Mouse (Mus musculus) left cerebral cortex, adult 18-20 months (tissue): Measurements from ENCODE around the gene Olfr504. TPM values are rescaled to one million over a fixed set of nuclear protein-coding genes. Genes with fewer than 3 reads are reported as not detected.
"Not testable (repeated sequence)": the region's sequence is repeated elsewhere in the genome, so short reads cannot be mapped to it uniquely, and the experiment has no call there.

Experiments used
- DNase-seq, 2 experiments: peaks; one replicate each; pipeline ENCODE4 v3.0.0; 2021 to 2022; ENCODE audit warnings: low spot score in 2 of 2, mixed read lengths in 1 of 2
- long read RNA-seq, 2 experiments: library from polyadenylated mRNA; stranded (forward); transcript quantifications; one replicate each; pipeline ENCODE4 v2.0.0; 2021
- total RNA-seq, 2 experiments: library from RNA; stranded (reverse); gene quantifications; 2 replicates each; pipeline ENCODE4 v1.2.3; 2021

Olfr504 gene
- not detected for total RNA-seq
- long read RNA-seq, experiment 1, result 0 reads
- long read RNA-seq, experiment 2, result 0 reads

GRCm38 (mm10) chr7:108565693-108566092 lies at the start of gene Olfr504:
Olfr504 (minus strand) TSS chr7:108565793.
- no peak for DNase-seq

GRCm38 (mm10) chr7:108614110-108614509 lies 48.5 kb upstream of the Olfr504 start:
- no peak for DNase-seq

DNA sequence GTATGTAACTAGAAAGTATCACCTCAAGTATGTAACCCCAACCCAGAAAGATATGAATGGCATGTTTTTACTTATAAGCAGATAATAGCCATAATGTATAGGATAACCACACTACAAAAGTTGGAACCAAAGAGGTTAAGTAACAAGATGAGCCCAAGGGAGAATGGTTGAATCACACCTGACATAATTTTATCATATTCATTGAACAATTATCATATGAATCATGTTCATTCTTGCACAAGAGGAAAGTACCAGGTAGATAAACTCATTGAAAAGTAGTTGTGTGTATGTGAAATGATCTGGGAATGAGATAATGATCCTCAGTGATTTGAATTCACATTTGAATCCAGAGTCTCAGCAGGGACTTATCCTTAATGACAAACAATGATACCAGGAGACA lies 44.9 kb upstream of the Olfr504 start, which contains the start of gene Olfr506:
Gene Olfr506, plus strand, starts transcription at position 301 of the 400 bp plus-strand sequence.
- DNase-seq, result no peak

DNA sequence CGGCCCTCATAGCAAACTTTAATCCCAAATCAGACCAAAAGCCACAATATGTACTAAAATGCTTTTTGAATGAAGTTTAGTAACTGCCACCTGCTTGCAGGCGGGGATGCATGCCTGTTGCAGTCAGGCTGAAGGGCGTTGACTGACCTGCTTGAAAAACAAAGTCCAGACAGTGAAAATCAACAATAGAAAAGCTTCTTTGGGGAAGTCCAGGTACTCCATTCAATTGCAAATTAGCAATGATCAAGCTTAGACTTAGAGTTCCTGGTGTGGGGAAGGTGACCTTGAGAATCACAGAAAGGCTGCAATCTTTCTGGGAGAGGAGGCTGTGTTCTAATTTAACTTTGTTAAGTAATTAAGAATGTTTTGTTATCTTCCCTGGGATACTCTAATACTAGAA lies 36.3 kb upstream of the Olfr504 start:
- DNase-seq, result not testable (repeated sequence)

GRCm38 (mm10) chr7:108589797-108590196 lies 24.2 kb upstream of the Olfr504 start:
- DNase-seq, result no peak

- not testable (repeated sequence) for DNase-seq
These were observed 21.4 kb downstream of the Olfr504 start, which contains the start of gene Olfr503 for GRCm38 (mm10) chr7:108544227-108544626. Olfr503 (plus strand) TSS chr7:108544527.

- DNase-seq, result no peak
These were observed 23.2 kb downstream of the Olfr504 start for GRCm38 (mm10) chr7:108542416-108542815.

DNA sequence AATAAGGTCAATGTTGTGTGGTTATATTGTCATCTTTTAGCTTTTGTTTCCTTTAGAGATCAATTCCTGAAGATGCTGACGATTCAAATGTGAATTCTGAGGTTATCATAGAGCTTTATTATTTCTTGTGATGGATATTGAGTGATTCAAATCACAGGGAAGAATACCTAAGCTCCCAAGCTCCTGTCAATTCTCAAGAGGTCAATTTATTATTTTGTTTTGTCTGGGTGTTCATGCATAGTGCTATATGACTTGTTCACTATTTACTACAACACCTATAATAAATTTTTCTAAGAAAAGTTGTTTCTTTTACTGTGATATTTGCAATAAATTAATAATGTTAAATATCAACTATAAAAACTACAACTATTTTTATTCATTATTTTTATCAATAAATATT lies 40.6 kb downstream of the Olfr504 start, which contains the start of gene Olfr502:
Gene Olfr502, minus strand, starts transcription at position 101 of the 400 bp plus-strand sequence.
- DNase-seq, result no peak

Other genes starting within 250 kb of the Olfr504 start
- not detected for gene Olfr492, start 242.1 kb downstream of the Olfr504 start, total RNA-seq
- gene Olfr493, start 218.8 kb downstream of the Olfr504 start, total RNA-seq, result not detected
- not detected for gene Olfr494, start 200.5 kb downstream of the Olfr504 start, total RNA-seq
- gene Olfr495, start 172.6 kb downstream of the Olfr504 start, total RNA-seq, result not detected
- not detected for gene Olfr497, start 145.4 kb downstream of the Olfr504 start, total RNA-seq
- not detected for gene Olfr498, start 100.5 kb downstream of the Olfr504 start, total RNA-seq
- not detected for gene Olfr502, start 40.7 kb downstream of the Olfr504 start, total RNA-seq
- gene Olfr503, start 21.3 kb downstream of the Olfr504 start, total RNA-seq, result not detected
- gene Olfr506, start 45.0 kb upstream of the Olfr504 start, total RNA-seq, result not detected
- gene Olfr507, start 56.0 kb upstream of the Olfr504 start, total RNA-seq, result not detected
- not detected for gene Olfr508, start 64.2 kb upstream of the Olfr504 start, total RNA-seq
- gene Olfr509, start 86.1 kb upstream of the Olfr504 start, total RNA-seq, result not detected
- gene Olfr510, start 100.6 kb upstream of the Olfr504 start, total RNA-seq, result not detected
- not detected for gene Olfr512, start 147.5 kb upstream of the Olfr504 start, total RNA-seq
- not detected for gene Olfr513, start 185.2 kb upstream of the Olfr504 start, total RNA-seq